Mouse (Mus musculus) frontal cortex, postnatal 14 days (tissue): ENCODE measurements at regions not wholly inside any gene's neighbourhood (a gene's known extent, or its start where the extent isn't known, plus 50 kb on each side); places are given as distances from the start of the nearest gene placed in this dataset.

Experiments used
- DNase-seq, 2 experiments: peaks; one replicate each; pipeline ENCODE4 v3.0.0; 2022; ENCODE audit warnings: low spot score in 2 of 2

DNA sequence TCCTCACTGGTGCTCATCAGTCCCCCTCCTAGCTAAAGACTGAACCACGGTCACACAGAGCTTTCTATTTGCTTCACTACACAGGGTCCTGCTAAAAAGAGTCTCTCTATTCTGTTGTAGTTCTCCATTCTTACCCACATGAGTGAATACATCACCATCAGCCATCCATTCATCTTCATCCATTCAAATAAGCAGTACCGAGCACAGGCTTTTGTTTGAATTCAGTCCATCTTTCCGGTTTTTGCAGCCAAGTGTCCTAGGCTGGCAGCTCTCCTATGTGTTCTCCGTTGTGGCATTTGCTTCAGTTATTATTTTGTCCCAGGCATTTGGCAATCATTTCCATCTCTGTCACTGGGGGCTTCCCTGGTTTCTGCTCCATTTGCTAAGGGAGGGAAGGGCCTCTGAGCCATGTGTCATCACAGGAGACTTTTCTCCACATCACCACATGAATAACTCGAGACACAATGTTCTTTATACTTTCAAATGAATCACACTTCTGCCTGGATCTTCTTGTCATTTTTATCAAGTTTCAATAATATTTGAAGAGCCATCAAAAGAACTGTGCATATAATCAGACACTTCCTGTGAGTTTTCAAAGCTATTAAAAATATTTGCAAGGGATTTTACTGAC is 366.1 kb downstream of the Dnajb9 start:
- no peak for DNase-seq

DNA sequence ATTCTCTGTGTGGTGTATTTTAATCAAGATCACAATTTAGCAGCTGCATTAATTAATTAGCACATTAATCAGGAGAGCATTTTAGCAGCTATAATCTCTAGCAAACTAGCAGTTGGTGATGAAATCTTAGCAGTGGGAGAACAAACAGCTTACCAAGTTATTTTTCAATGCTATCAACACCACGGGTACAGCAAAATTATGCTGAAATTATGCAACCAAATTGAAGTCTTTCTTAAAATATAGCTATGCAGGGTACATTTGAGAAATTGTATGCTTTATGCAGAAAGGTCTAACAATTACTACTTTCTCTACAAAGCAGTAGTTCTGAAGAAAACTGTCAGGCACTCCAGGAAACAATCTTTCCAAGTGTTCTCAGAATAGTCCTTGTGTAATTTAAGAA is 378.1 kb downstream of the Dnajb9 start:
- DNase-seq: no peak

DNA sequence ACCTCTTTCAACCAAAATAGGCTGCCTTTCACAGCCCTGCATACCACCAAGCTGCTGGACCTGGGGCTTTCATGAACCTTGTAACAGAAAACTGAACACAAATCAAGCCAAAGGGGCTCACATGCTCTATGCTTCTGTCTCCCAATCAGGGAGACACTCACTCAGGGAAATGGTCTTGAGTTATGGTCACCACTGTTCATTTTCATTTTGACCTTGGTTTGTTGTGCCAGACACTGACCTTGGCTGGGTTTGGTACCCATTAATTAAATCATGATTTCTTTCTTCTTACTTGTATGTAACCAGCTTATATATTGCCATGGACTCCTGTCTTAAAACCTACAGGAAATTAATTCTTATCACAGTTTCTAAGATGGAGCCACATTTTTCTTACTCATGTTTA is 381.5 kb downstream of the Dnajb9 start:
- no peak for DNase-seq

DNA sequence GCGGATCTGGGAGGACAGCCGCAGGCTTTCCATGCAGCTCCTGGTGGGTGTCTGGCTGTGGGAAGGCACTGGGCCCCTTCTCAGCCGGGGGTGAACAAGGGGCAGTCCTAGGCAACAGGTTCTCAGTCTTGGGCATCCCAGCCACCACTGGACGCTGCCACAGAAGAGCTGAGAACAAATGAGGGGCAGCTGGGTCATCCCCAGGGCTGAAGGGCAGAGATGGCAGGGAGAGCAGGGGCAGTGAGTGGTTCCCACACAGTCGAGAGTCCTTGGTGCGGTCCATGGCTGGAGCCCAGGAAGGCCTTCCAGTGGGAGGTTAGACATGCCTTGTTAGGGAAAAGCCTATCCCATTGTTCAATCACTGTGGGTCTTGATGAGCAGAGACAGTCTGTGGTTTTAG is 382.2 kb downstream of the Dnajb9 start:
- no peak for DNase-seq

DNA sequence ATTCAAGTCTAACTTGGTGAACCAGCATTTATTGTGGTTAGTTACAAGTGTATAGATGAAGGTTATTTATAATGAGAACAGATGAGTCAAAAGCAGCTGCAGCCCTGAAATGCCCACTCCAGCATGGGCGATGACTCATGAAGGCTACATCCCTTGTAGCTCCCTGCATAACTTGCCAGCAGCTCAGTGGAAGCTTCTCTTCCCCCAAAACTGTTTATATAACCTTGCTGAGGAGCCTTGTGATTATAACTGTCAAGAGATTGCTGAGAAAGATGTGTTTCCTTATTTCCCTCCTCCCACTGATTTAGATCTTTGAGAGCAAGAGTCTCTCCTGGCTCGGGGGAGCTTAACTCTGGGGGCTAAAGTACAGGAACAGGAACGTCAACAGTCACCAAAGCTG is 382.8 kb downstream of the Dnajb9 start:
- DNase-seq: peak; percentile 23 to 60

DNA sequence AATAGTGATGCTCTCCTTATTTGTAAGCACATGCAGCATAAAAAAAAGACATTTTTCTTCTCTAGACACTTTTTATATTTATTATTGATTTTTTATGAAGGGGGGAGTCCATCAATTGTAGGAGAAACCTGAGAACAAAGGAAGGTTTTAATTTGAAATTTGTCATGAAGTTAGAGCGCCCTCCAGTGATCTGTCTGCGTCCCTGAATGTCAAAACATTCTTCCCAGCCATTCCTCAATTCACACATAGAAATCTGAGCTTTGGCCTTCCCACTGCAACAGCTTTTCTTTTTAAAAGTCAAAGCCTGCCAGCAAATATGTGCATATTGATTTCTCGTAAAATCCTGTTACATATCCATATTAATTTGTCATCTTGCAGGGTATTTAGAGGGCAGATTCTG is 396.6 kb downstream of the Dnajb9 start:
- no peak for DNase-seq

DNA sequence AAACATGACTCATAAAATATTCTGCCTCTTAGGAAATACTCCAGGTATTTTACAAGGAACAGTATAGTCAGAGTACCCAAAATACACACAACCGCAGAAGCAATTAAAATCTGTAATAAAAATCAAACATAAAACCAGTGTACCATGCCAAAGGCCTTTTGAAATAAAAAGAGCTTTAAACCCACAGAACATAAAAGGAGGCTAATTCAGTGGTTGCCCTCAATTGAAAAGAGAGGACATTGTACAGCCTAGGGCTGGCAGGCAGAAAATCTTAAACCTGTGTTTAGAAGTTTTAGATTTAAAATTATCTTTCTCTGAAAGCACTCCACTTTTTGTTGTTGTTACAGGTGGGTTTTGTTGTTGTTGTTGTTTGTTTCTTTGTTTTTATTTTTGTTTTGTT is 437.4 kb downstream of the Dnajb9 start:
- no peak for DNase-seq

DNA sequence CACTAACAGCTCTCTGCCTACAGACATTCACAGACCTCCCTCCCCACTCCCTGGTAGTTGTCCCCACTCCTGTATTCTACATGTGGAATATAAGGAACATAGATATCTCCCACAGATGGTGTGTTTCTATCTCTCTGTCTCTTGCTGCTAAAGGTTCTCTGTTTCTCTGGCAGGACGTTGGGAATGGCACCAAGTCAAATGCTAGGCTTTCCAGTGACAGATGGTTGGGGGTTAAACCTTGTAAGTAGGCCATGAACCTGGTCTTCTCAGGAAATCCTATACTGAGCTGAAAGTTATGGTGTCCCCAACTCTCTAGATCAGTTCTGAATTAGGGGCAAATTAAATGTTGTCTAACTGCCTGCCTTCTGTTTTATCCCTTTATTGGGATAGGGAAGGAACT is 448.0 kb downstream of the Dnajb9 start:
- no peak for DNase-seq
